Mouse (Mus musculus) CH12.LX (cell line): ENCODE results near the gene Gal3st2b.
"Not testable (repeated sequence)": the region's sequence is repeated elsewhere in the genome, so short reads cannot be mapped to it uniquely, and the experiment has no call there.

ENCODE experiments used
- CTCF ChIP-seq, 2 experiments: IDR thresholded peaks in 1 of 2; conservative IDR thresholded peaks in 1 of 2; 2 replicates each; pipeline ENCODE4 v1.5.1; 2011 to 2012; ENCODE audit warnings: low read depth in 2 of 2, low read length in 2 of 2, improper control_type of control experiment in 1 of 2, inconsistent platforms in 1 of 2, mild to moderate bottlenecking in 1 of 2, moderate library complexity in 1 of 2
- GABPA ChIP-seq: IDR thresholded peaks from 2 replicates; pipeline ENCODE4 v1.6.1; 2012; ENCODE audit warnings: low read depth, low read length, improper control_type of control experiment, inconsistent platforms; ENCODE audit not compliant: insufficient replicate concordance
- HCFC1 ChIP-seq: IDR thresholded peaks from 2 replicates; pipeline ENCODE4 v1.6.1; 2012; ENCODE audit warnings: low read depth, mild to moderate bottlenecking, inconsistent platforms, low read length, improper control_type of control experiment
- JUN ChIP-seq: IDR thresholded peaks from 2 replicates; pipeline ENCODE4 v1.6.1; 2011; ENCODE audit warnings: low read depth, mild to moderate bottlenecking, low read length, improper control_type of control experiment, moderate library complexity; ENCODE audit not compliant: insufficient read depth
- MAX ChIP-seq: IDR thresholded peaks from 2 replicates; pipeline ENCODE4 v1.6.1; 2011; ENCODE audit warnings: low read length, improper control_type of control experiment
- NRF1 ChIP-seq: IDR thresholded peaks from 2 replicates; pipeline ENCODE4 v1.6.1; 2014; ENCODE audit warnings: low read depth, mild to moderate bottlenecking, inconsistent platforms, low read length, improper control_type of control experiment, moderate library complexity
- POLR2A ChIP-seq: IDR thresholded peaks from 2 replicates; pipeline ENCODE4 v1.6.1; 2011; ENCODE audit warnings: low read depth, mild to moderate bottlenecking, improper control_type of control experiment, low read length
- POLR2AphosphoS2 ChIP-seq: IDR thresholded peaks from 2 replicates; pipeline ENCODE4 v1.6.1; 2011; ENCODE audit warnings: low read depth, low read length, improper control_type of control experiment
- UBTF ChIP-seq: IDR thresholded peaks from 2 replicates; pipeline ENCODE4 v1.6.1; 2012; ENCODE audit warnings: low read depth, mild to moderate bottlenecking, inconsistent platforms, low read length, improper control_type of control experiment, moderate library complexity
- USF1 ChIP-seq: IDR thresholded peaks from 2 replicates; pipeline ENCODE4 v1.6.1; 2014; ENCODE audit warnings: low read depth, mild to moderate bottlenecking, inconsistent platforms, low read length, improper control_type of control experiment
- ZC3H11A ChIP-seq: IDR thresholded peaks from 2 replicates; pipeline ENCODE4 v1.6.1; 2012; ENCODE audit warnings: low read depth, mild to moderate bottlenecking, inconsistent platforms, low read length, improper control_type of control experiment

- not testable (repeated sequence) for TF ChIP-seq POLR2A; NRF1; HCFC1; USF1; JUN; CTCF (conservative IDR thresholded peaks at IDR 0.05 in 1 of 2, IDR thresholded peaks at IDR 0.05 in 1 of 2; ENCODE audit: low read depth in 2 of 2, low read length in 2 of 2); MAX; UBTF; GABPA; POLR2AphosphoS2; ZC3H11A
Measured at GRCm38 (mm10) chr1:93919321-93919720, 1.2 kb downstream of the Gal3st2b start.
